Mouse (Mus musculus) myocyte (in vitro differentiated cells): ENCODE measurements around the gene Ndufa8.

Source experiments
- CEBPB ChIP-seq: IDR thresholded peaks from 2 replicates; pipeline ENCODE4 v1.6.1; 2011; ENCODE audit warnings: mild to moderate bottlenecking, moderate library complexity; ENCODE audit not compliant: poor library complexity, insufficient read depth, severe bottlenecking
- MYOD1 ChIP-seq, 3 experiments: IDR thresholded peaks; one replicate each; pipeline ENCODE4 v1.6.1; 2011; ENCODE audit warnings: control low read depth in 2 of 3, low read depth in 2 of 3, mild to moderate bottlenecking in 2 of 3, moderate library complexity in 1 of 3; ENCODE audit not compliant: insufficient read length in 2 of 3, control insufficient read depth in 1 of 3
- POLR2A ChIP-seq: IDR thresholded peaks from one replicate; pipeline ENCODE4 v1.6.1; 2011; ENCODE audit warnings: low read depth, mild to moderate bottlenecking, control low read depth, moderate library complexity; ENCODE audit not compliant: insufficient read length
- TCF3 ChIP-seq: IDR thresholded peaks from one replicate; pipeline ENCODE4 v1.6.1; 2011; ENCODE audit warnings: low read depth, control low read depth; ENCODE audit not compliant: insufficient read length
- USF1 ChIP-seq: IDR thresholded peaks from one replicate; pipeline ENCODE4 v1.6.1; 2011; ENCODE audit warnings: low read depth, mild to moderate bottlenecking, control low read depth, moderate library complexity

GRCm38 (mm10) chr2:36010579-36010978 is 38.6 kb downstream of the Ndufa8 start:
- TF ChIP-seq POLR2A (no peak), MYOD1 (IDR thresholded peaks at IDR 0.05; ENCODE audit: control insufficient read depth in 1 of 3, insufficient read length in 2 of 3, low read depth in 2 of 3) (no peak), USF1 (no peak), TCF3 (no peak), CEBPB (no peak)
